ENCODE assay signal across 13 mouse cellular contexts in genomic region chr10:117420502-117421282, GRCm38 (mm10).
"Had no signal": no experiment of that assay in that cellular context is flagged by ENCODE, and none has a peak within 500 bp of the region (broad histone marks: within the 10 kb centered on the region; RNA-seq: fewer than 3 reads in every experiment).

No protein-coding gene starts in this region.

- DNase-seq: lung, adult 18-20 months; lung, embryonic 14.5 days; lung, postnatal 10 days; lung, postnatal 4 days; midbrain, embryonic 14.5 days; retina, postnatal 1 day; right cerebral cortex, adult 18-20 months; right cerebral cortex, postnatal 25 days; right cerebral cortex, postnatal 4 days; spleen, adult 18-20 months; thymus, adult 18-20 months; thymus, postnatal 14 days; thymus, postnatal 36 days had no signal
